Mouse (Mus musculus): ENCODE measurements around the gene Gmnn. TPM values are rescaled to one million over a fixed set of nuclear protein-coding genes. Genes with fewer than 3 reads are reported as not detected.
"Not testable (repeated sequence)": the region's sequence is repeated elsewhere in the genome, so short reads cannot be mapped to it uniquely, and the experiment has no call there.

Gene Gmnn
- polyA plus RNA-seq, 1 experiment from 2014 or later, result 20.1 TPM

DNA sequence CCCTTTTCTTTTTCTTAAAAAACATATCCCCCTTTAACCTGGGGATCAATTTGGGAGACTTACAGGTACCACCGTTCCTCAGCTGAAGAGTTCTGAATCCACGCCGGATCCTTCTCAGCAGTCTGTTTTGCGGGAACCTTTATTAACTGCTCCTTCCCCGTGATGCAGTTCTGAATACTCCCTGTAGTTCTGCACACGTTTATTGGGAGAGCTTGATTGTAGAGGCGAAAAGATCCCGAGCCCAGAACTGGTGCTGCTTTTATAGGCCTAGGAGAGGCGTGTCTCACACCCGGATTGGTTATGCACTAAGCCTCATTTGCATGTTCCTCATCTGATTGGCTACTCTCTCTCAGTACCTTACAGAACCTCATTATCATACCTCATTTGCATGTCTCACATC, 9.8 kb upstream of the Gmnn start:
- ATAC-seq; H3K9me3 ChIP-seq (ENCODE audit: control insufficient read depth, low read length); H3K4me2 ChIP-seq (ENCODE audit: low read length); H3K36me3 ChIP-seq (ENCODE audit: control insufficient read depth, insufficient read depth, low read length); H3K9ac ChIP-seq (ENCODE audit: low read depth, low read length); H3K27me3 ChIP-seq (replicated peaks; ENCODE audit: control insufficient read depth, insufficient read depth, low read length); H3K4me3 ChIP-seq (ENCODE audit: low read length); H3K4me1 ChIP-seq (ENCODE audit: control insufficient read depth, insufficient read depth, low read depth, low read length); H3K27ac ChIP-seq (ENCODE audit: low read depth, low read length): not testable (repeated sequence)
- WGBS, result 92% methylated on average over 10 of the region's 10 CpGs

GRCm38 (mm10) chr13:24767809-24768208, 6.1 kb upstream of the Gmnn start:
- not testable (repeated sequence) for H3K36me3 ChIP-seq (ENCODE audit: control insufficient read depth, insufficient read depth, low read length); H3K4me3 ChIP-seq (ENCODE audit: low read length); H3K27me3 ChIP-seq (replicated peaks; ENCODE audit: control insufficient read depth, insufficient read depth, low read length); H3K9me3 ChIP-seq (ENCODE audit: control insufficient read depth, low read length); H3K9ac ChIP-seq (ENCODE audit: low read depth, low read length); H3K4me1 ChIP-seq (ENCODE audit: control insufficient read depth, insufficient read depth, low read depth, low read length); H3K27ac ChIP-seq (ENCODE audit: low read depth, low read length); ATAC-seq; H3K4me2 ChIP-seq (ENCODE audit: low read length)
- 84% methylated on average over 4 of the region's 4 CpGs for WGBS

- Histone ChIP-seq H3K4me3 (ENCODE audit: low read length) (peak overlapping the region; percentile 100), H3K9me3 (ENCODE audit: control insufficient read depth, low read length) (no peaks in the 10 kb centered on the region), H3K27me3 (replicated peaks; ENCODE audit: control insufficient read depth, insufficient read depth, low read length) (no peaks in the 10 kb centered on the region), H3K4me1 (ENCODE audit: control insufficient read depth, insufficient read depth, low read depth, low read length) (peaks cover 6% of the 10 kb centered on the region), H3K4me2 (ENCODE audit: low read length) (peak overlapping the region; percentile 87), H3K36me3 (ENCODE audit: control insufficient read depth, insufficient read depth, low read length) (no peaks in the 10 kb centered on the region), H3K9ac (ENCODE audit: low read depth, low read length) (peak overlapping the region; percentile 72; the same call in 1 of the 2 replicates), H3K27ac (ENCODE audit: low read depth, low read length) (no peak overlapping the region)
- ATAC-seq, result no peak; the same call in 1 of the 2 replicates
- 43% methylated on average over 4 of the region's 4 CpGs for WGBS
Observed at GRCm38 (mm10) chr13:24762254-24762653, 531 bp upstream of the Gmnn start.

GRCm38 (mm10) chr13:24761083-24761402, 680 bp downstream of the Gmnn start:
- ATAC-seq, result no peak
- no peaks in the 10 kb centered on the region for H3K9me3 ChIP-seq (ENCODE audit: control insufficient read depth, low read length)
- peak overlapping the region; percentile 62 for H3K9ac ChIP-seq (ENCODE audit: low read depth, low read length)
- WGBS, result 10% methylated on average over 10 of the region's 10 CpGs
- no peak overlapping the region for H3K27ac ChIP-seq (ENCODE audit: low read depth, low read length)
- H3K4me2 ChIP-seq (ENCODE audit: low read length), result peak overlapping the region; percentile 87
- H3K27me3 ChIP-seq (replicated peaks; ENCODE audit: control insufficient read depth, insufficient read depth, low read length), result no peaks in the 10 kb centered on the region
- no peaks in the 10 kb centered on the region for H3K36me3 ChIP-seq (ENCODE audit: control insufficient read depth, insufficient read depth, low read length)
- peak overlapping the region; percentile 100 for H3K4me3 ChIP-seq (ENCODE audit: low read length)
- peaks cover 6% of the 10 kb centered on the region for H3K4me1 ChIP-seq (ENCODE audit: control insufficient read depth, insufficient read depth, low read depth, low read length)

- H3K9ac ChIP-seq (ENCODE audit: low read depth, low read length), result no peak overlapping the region
- 58% methylated on average over 5 of the region's 5 CpGs for WGBS
- no peaks in the 10 kb centered on the region for H3K9me3 ChIP-seq (ENCODE audit: control insufficient read depth, low read length)
- H3K27me3 ChIP-seq (replicated peaks; ENCODE audit: control insufficient read depth, insufficient read depth, low read length), result no peaks in the 10 kb centered on the region
- peaks cover 6% of the 10 kb centered on the region for H3K4me1 ChIP-seq (ENCODE audit: control insufficient read depth, insufficient read depth, low read depth, low read length)
- peak overlapping the region; percentile 19; the same call in 1 of the 2 replicates for H3K4me2 ChIP-seq (ENCODE audit: low read length)
- ATAC-seq, result no peak
- no peak overlapping the region for H3K27ac ChIP-seq (ENCODE audit: low read depth, low read length)
- no peaks in the 10 kb centered on the region for H3K36me3 ChIP-seq (ENCODE audit: control insufficient read depth, insufficient read depth, low read length)
- no peak overlapping the region for H3K4me3 ChIP-seq (ENCODE audit: low read length)
Observed at GRCm38 (mm10) chr13:24760351-24760870, 1.3 kb downstream of the Gmnn start.

- no peak overlapping the region for H3K9ac ChIP-seq (ENCODE audit: low read depth, low read length)
- H3K9me3 ChIP-seq (ENCODE audit: control insufficient read depth, low read length), result no peaks in the 10 kb centered on the region
Observed at GRCm38 (mm10) chr13:24759451-24759850, 2.3 kb downstream of the Gmnn start.

GRCm38 (mm10) chr13:24757820-24758564, 3.7 kb downstream of the Gmnn start:
- H3K4me1 ChIP-seq (ENCODE audit: control insufficient read depth, insufficient read depth, low read depth, low read length), result peaks cover 6% of the 10 kb centered on the region
- H3K36me3 ChIP-seq (ENCODE audit: control insufficient read depth, insufficient read depth, low read length), result no peaks in the 10 kb centered on the region
- no peak overlapping the region for H3K27ac ChIP-seq (ENCODE audit: low read depth, low read length)
- H3K27me3 ChIP-seq (replicated peaks; ENCODE audit: control insufficient read depth, insufficient read depth, low read length), result no peaks in the 10 kb centered on the region
- H3K4me3 ChIP-seq (ENCODE audit: low read length), result no peak overlapping the region
- no peak overlapping the region for H3K4me2 ChIP-seq (ENCODE audit: low read length)
- ATAC-seq, result no peak
- 89% methylated on average over 12 of the region's 12 CpGs for WGBS
- H3K9me3 ChIP-seq (ENCODE audit: control insufficient read depth, low read length), result no peaks in the 10 kb centered on the region
- H3K9ac ChIP-seq (ENCODE audit: low read depth, low read length), result no peak overlapping the region

More at GRCm38 (mm10) chr13:24759451-24759850, 2.3 kb downstream of the Gmnn start:
- no peak overlapping the region for H3K27ac ChIP-seq (ENCODE audit: low read depth, low read length)
- no peaks in the 10 kb centered on the region for H3K36me3 ChIP-seq (ENCODE audit: control insufficient read depth, insufficient read depth, low read length)
- WGBS, result 94% methylated on average over 10 of the region's 10 CpGs
- no peak overlapping the region for H3K4me2 ChIP-seq (ENCODE audit: low read length)
- no peaks in the 10 kb centered on the region for H3K27me3 ChIP-seq (replicated peaks; ENCODE audit: control insufficient read depth, insufficient read depth, low read length)
- no peak overlapping the region for H3K4me3 ChIP-seq (ENCODE audit: low read length)
- ATAC-seq, result no peak
- H3K4me1 ChIP-seq (ENCODE audit: control insufficient read depth, insufficient read depth, low read depth, low read length), result peaks cover 6% of the 10 kb centered on the region

GRCm38 (mm10) chr13:24756756-24757155, 5.0 kb downstream of the Gmnn start:
- Histone ChIP-seq H3K9ac (ENCODE audit: low read depth, low read length) (no peak overlapping the region), H3K4me1 (ENCODE audit: control insufficient read depth, insufficient read depth, low read depth, low read length) (peaks cover 3% of the 10 kb centered on the region), H3K4me3 (ENCODE audit: low read length) (no peak overlapping the region), H3K36me3 (ENCODE audit: control insufficient read depth, insufficient read depth, low read length) (no peaks in the 10 kb centered on the region), H3K4me2 (ENCODE audit: low read length) (no peak overlapping the region), H3K27ac (ENCODE audit: low read depth, low read length) (no peak overlapping the region), H3K9me3 (ENCODE audit: control insufficient read depth, low read length) (no peaks in the 10 kb centered on the region), H3K27me3 (replicated peaks; ENCODE audit: control insufficient read depth, insufficient read depth, low read length) (no peaks in the 10 kb centered on the region)
- no peak for ATAC-seq
- 96% methylated on average over 3 of the region's 3 CpGs for WGBS

DNA sequence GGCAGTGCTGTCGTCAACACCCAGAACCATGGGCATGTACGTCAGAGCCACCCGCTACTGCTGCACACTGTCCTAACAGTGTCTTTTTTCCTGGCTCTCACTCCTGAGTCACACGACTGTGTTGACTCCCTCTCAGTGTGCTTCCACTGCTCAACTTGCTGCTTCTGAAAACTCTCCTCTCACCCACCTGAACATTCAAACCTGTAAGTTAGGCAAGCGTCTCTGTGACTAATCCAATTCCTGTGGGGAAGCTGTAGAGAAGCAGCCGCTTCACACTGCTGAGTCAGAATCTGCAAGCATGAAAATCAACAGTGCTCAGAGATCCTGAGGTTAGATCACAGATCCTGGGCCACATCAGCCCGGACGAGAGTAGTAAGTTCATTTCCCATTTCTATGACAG, 10.3 kb downstream of the Gmnn start:
- H3K4me1 ChIP-seq (ENCODE audit: control insufficient read depth, insufficient read depth, low read depth, low read length), result no peaks in the 10 kb centered on the region
- H3K36me3 ChIP-seq (ENCODE audit: control insufficient read depth, insufficient read depth, low read length), result no peaks in the 10 kb centered on the region
- no peak overlapping the region for H3K27ac ChIP-seq (ENCODE audit: low read depth, low read length)
- no peaks in the 10 kb centered on the region for H3K27me3 ChIP-seq (replicated peaks; ENCODE audit: control insufficient read depth, insufficient read depth, low read length)
- H3K4me2 ChIP-seq (ENCODE audit: low read length), result no peak overlapping the region
- no peaks in the 10 kb centered on the region for H3K9me3 ChIP-seq (ENCODE audit: control insufficient read depth, low read length)
- 91% methylated on average over 8 of the region's 8 CpGs for WGBS
- no peak for ATAC-seq
- no peak overlapping the region for H3K4me3 ChIP-seq (ENCODE audit: low read length)
- no peak overlapping the region for H3K9ac ChIP-seq (ENCODE audit: low read depth, low read length)
